Mouse (Mus musculus) frontal cortex, adult 2 months (tissue): Measurements from ENCODE around the gene Adipor1. TPM values are rescaled to one million over a fixed set of nuclear protein-coding genes. Genes with fewer than 3 reads are reported as not detected.
"Not testable (repeated sequence)": the region's sequence is repeated elsewhere in the genome, so short reads cannot be mapped to it uniquely, and the experiment has no call there.

Source experiments
- DNase-seq, 2 experiments: peaks; one replicate each; pipeline ENCODE4 v3.0.0; 2022; ENCODE audit warnings: low spot score in 1 of 2; ENCODE audit errors: extremely low spot score in 1 of 2
- polyA plus RNA-seq: library from polyadenylated mRNA; depleted of rRNA; stranded (reverse); fragments of >200 nt; gene quantifications from 2 replicates; pipeline ENCODE4 v1.2.3, GENCODE M21; 2012

Adipor1 gene
- polyA plus RNA-seq, 1 experiment = 60.4 TPM

DNA sequence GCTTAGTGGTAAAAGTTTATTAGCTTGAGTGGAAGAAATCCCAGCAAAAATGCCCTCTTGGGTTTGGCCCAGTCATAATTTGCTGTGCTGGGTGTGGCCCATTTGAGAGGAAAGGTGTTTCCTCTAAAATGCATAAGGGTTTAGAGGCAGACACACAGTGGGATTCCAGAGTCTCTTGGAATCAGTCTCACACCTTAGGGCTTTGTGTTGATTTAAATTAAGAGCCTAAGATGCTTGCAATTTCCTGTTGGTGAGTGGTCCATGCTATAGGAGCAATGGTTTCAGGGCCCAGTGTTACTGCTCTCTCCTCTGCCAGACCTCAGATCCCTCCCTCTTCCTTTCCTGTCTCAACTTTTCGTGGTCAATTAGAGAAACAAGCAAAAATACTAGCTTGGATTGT, 4.0 kb downstream of the Adipor1 start:
- no peak for DNase-seq

DNA sequence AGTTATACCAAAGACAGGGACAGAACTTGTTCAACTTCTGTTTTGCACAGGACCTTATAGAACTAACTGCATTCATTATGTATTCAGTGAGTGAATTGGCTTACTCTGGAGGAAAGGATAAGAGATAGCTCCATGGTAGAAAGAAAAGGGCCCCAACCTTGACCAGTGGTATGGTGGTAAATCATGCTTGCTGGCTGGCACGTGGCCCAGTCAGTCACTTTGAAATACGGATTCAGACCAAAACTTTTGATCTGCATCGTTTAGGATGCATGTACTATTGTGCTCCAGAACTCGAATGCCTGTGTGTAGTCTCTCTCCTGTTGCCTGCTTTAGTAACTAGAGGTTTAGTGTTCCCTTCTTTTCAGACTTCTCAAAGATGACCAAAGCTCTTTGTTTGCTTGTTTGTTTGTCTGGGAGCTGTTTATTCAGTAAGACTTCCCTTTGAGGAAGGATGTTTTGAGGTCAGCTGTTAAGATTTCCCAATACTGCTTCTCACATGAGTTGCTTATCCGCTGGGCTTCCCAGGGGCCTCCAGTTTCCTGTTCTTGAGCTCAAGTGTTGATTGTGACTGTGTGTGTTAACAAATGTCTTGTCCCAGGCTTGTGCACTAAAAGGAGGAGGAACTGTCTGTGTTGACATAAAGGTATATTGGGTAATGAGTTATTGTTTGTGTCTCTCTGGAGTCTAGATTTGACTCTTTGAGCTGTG, 4.7 kb downstream of the Adipor1 start:
- no peak for DNase-seq

DNA sequence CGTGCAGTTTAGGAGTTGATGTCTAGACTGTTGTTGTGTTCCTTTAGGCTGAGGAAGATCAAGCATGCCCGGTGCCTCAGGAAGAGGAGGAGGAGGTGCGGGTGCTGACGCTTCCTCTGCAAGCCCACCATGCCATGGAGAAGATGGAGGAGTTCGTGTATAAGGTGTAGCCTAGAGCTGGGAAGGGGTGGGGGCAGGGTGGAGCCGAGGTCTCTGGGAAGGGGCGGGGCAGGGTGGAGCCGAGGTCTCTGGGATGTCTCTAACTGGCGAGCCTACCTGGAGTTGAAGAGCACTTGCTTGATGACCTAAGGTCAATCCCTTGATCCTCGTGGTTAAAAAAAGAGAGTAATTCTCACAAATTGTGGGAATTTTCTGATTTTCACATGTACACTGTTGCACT, 8.7 kb downstream of the Adipor1 start:
- no peak for DNase-seq

DNA sequence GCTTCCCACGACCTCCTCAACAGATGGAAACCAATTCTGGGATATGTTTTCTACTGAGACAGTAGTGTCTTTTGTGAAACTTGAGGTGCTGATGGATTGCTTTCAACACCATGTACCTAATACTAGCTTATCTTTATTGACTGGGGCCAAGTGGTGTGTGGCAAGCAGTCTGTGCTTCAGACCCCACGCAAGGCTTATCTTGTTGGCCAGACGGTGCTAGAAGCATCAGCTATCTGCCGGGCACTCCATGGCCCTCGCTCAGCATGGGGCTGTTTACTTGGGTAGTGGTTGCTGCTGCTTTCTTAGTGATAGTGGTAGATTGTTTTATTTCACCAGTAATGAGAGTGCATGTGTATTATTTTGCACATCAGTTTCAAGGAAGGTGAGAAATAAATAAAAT, 11.1 kb downstream of the Adipor1 start:
- DNase-seq = no peak

DNA sequence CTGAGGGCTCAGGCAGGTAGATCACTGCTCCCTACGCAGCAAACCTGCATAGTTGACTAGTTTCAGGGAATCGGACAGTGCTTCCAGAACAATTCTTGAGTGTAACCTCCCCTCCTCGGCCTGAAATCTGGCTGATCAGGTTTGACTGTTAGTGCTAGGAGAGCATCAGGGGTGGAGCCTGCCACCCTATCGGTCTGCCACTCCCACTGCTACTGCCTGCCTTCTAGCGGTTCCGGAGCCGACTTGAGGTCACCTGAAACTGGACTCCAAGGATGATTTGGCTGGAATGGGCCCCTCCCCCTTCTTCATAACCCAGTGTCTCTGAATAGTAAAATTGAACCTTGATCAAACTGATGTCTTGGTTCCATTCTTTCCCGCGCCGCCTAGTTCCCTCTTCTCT, 17.8 kb downstream of the Adipor1 start:
- DNase-seq = no peak

DNA sequence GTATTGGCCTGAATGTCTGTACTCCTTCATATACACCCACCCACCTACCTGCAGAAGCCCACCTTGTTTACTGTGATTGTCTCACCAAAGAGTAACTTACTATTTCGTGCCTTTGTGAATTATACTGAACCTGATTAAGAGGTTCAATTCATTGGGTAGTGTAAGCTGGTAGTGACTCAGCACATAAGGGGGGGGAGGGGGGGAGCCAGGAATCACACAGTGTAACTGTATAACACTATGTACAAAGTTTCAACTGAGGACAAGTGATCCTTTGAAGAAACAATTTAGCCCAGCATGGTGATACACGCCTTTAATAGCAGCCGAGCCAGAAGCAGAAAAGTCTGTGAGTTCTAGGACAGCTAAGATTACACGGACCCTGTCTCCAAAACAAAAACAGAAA, 18.3 kb downstream of the Adipor1 start:
- DNase-seq = no peak

DNA sequence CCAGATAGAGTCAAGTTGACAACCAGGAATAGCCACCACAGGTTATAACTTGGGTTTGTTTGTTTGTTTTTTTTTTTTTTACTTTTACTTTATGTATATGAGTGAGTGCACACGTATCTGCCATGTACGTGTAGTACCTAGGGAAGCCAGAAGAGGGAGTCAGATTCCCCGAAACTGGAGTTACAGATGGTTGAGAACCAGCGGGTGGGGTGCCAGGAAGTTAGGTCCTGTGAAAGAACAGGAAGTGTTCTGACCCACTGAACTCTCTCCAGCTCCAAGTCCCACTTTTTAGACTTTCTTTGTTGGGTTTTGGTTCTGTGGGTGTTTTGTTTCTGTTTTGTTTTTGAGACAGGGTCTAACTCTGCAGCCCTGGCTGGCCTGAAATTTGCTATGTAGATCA, 20.2 kb downstream of the Adipor1 start:
- DNase-seq = no peak

DNA sequence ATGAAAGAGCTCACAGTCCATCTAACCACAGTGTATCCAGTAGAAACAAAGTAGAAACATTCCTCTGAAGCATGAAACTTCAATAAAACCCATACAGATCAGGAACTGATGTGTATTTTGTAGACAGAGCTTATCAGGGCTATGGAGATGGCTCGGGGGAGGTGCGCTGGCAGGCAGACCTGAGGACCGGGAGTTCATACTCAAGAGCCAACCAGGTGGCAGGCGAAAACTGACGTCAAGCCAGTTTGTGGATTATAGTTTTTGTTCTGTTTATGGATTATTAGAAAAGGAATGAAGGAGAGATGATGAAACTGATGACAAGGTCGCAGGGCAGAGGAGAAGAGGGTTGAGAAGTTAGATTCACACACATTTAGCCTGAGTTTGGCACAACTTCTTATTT, 25.3 kb downstream of the Adipor1 start:
- DNase-seq = no peak

DNA sequence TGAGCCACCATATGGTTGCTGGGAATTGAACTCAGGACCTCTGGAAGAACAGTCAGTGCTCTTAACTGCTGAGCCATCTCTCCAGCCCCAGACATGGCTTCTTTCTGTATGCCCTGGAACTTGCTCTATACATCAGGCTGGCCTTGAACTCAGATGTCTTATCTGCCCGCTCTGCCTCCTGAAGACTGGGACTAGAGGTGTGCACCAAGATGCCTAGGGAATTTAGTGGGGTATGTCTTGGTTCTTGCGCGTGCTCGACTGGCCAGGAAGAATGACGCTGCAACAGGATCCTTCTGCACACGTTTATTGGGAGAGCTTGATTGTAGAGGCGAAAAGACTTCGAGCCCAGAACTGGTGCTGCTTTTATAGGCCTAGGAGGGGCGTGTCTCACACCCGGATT, 26.6 kb downstream of the Adipor1 start:
- DNase-seq = not testable (repeated sequence)

DNA sequence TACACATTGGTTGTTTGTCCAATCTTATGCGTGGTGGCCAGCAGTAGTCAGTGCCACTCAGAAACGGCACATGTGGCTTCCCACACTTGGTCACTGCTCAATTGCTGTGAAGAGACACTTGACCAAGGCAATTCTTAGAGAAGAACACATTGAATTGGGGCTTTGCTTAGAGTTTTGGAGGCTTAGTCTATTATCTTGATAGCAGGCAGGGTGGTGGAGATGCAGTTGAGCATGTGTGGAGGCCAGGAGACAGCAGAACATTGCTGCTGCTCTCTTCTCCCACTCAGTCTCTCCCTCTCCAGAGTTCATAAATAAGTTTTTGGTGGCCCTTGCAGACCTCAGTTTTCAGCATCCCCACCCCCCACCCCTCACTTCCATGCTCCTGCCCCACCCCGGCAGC, 27.2 kb downstream of the Adipor1 start:
- no peak for DNase-seq

DNA sequence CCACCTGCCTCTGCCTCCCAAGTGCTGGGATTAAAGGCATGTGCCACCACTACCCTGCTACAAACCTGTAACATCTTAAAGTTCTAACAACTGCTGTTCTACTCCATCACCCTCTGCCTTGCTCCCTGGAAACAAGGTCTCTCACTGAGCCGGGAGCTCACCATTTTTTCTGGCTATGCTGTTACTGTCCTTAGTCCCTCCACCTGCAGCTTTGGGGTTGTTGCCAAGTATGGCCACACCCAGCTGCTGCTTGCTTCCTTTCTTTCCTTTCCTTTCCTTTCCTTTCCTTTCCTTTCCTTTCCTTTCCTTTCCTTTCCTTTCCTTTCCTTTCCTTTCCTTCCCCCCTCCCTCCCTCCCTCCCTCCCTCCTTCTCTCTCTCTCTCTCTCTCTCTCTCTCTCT, 28.1 kb downstream of the Adipor1 start:
- DNase-seq = not testable (repeated sequence)

DNA sequence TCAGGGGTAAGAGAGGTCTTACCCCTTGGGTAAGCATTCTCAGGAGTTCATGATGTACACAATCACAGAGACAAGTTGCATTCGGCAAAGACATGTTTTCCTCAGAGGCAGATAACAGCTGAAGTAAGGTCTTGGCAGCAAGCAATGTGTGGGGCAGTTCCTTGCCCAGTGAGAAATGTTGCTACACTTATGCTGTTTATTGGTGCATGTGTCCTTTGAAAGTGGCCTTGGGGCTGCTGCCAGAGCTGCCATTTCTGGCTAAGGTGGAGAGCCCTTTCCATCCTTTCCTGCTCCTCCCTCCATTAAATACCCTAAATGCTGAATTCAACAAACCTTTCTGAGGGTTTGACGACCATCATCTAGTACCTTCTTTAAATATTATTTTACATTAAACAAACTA, 30.2 kb downstream of the Adipor1 start:
- DNase-seq = no peak

DNA sequence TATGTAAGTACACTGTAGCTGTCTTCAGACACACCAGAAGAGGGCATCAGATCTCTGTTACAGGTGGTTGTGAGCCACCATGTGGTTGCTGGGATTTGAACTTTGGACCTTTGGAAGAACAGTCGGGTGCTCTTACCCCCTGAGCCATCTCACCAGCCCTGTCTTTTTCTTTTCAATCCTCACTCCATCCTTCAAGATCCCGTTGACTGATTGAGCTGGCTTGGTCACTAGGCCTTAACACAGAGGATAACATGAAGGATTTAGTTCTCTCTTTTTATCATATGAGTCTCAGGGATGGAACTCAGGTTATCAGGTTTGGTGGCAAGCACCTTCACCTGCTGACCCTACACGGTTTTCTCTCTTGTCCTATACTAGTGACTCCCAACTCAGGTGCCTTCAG, 33.4 kb downstream of the Adipor1 start:
- not testable (repeated sequence) for DNase-seq

DNA sequence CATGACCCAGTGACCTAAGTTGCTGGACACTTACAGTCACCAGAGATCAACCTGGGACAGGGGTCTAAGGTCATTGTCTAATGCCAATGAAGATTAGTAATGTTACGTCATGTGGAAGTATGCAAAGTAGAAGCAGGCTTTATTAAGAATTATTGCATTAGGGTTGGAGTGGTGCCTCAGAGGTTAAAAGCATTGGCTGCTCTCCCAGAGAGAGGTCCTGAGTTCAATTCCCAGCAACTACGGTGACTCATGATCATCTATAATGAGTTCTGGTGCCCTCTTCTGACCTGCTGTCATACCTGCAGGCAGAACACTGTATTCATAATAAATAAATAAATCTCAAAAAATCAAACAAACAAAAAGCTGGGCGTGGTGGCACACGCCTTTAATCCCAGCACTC, 35.0 kb downstream of the Adipor1 start:
- DNase-seq = no peak

DNA sequence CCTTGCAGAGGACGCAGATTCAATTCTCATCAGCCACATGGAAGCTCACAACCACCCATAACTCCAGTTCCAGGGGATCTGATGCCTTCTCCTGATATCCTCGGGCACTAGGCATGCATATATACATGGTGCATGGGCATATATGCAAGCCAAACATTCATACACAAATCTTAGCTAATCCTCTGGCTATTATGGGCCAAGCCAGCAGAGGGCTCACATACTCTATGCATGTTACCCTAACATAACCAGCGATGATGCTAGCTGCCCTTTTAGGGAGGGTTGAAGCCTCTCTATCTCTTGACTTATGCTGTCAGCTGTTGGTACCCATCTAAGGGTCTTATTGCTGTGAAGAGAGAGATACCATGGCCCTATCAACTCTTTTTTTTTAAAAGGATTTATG, 35.8 kb downstream of the Adipor1 start:
- peak; percentile 20 to 59 for DNase-seq

DNA sequence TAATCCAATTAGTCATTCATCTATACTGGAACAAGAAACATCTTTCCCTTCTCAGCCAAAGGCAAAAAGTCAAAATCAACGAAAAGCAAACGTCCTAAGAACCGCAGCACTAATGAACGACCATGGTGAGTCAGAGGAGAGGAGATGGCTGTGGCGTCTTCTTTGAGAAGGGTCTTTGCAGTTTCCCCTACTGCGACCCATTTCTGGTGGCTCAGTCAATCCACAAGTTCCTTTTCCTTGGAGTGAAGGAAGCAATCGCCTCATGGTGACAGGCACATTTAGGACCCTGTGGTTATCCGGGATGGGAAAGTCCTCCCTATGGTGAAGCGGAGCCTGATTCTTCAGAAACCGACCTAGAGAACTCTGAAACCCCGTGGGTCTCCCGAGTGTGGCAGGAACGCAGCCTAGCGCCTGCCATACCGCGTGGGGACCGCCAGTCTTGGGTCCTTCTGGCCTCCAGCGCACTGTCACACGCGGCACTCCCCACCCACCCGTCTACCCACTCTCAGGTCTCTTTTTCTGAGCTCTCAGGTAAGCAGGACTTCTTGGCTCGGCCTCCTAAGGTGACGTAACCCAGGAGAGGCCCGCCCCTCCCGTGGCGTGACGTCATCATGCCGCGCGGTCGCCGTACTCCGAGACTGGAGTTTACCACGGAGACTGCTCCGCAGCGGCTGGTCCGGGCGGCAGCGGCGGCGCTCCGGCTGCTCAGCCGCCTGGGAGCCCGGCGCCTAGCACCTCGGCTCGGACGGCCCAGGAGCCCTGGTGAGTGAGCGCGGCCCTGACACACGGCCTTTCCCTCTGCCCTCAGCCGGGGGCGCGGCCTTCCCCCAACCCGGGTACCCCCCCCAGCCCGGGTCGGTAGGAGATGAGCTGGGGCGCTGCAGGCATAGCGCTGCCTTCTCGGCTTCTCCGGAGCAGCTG, 40.0 kb downstream of the Adipor1 start, which contains the start of gene Klhl12:
Gene Klhl12, plus strand, starts transcription at position 628 of the 921 bp plus-strand sequence.
- peak; percentile 89 to 97 for DNase-seq

DNA sequence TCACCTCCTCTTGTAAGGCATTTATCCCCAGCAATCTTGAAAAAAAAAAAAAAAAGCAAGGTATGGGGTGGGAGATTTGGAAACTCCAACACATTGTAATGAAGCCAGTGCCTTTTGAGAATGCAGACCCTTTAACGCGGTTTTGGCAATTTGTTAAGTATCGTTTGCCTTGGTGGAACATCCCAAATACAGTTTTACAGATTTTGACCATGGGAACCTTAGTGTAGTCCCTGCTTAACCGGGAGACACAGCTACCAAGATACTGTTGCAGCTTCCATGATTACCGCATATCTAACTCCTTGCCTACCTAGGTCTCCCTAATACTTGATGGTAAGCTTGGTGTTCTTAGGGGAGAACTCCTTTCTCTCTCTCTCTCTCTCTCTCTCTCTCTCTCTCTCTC, 40.9 kb downstream of the Adipor1 start:
- no peak for DNase-seq

DNA sequence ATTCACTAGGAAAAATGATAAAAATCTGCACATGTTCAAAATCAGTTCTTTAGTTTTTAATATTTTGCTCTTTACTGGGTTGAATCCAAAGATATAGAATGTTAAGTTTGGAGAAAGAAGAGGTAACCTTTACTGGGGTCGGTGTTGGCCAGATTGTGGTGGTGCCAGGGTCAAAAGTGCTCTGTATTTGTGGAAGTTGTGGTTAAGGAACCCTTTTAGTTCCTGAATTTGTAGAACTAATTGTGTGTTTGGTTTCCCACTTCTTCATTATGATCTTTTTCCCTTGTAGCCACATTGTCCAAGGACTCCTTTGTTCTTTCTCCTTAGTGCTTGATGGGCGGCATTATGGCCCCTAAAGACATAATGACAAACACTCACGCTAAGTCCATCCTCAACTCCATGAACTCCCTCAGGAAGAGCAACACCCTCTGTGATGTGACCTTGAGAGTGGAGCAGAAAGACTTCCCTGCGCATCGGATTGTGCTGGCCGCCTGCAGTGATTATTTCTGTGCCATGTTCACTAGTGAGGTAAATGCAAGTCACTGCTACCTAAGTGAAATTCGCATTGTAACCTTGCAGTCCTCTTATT, 43.1 kb downstream of the Adipor1 start:
- no peak for DNase-seq

DNA sequence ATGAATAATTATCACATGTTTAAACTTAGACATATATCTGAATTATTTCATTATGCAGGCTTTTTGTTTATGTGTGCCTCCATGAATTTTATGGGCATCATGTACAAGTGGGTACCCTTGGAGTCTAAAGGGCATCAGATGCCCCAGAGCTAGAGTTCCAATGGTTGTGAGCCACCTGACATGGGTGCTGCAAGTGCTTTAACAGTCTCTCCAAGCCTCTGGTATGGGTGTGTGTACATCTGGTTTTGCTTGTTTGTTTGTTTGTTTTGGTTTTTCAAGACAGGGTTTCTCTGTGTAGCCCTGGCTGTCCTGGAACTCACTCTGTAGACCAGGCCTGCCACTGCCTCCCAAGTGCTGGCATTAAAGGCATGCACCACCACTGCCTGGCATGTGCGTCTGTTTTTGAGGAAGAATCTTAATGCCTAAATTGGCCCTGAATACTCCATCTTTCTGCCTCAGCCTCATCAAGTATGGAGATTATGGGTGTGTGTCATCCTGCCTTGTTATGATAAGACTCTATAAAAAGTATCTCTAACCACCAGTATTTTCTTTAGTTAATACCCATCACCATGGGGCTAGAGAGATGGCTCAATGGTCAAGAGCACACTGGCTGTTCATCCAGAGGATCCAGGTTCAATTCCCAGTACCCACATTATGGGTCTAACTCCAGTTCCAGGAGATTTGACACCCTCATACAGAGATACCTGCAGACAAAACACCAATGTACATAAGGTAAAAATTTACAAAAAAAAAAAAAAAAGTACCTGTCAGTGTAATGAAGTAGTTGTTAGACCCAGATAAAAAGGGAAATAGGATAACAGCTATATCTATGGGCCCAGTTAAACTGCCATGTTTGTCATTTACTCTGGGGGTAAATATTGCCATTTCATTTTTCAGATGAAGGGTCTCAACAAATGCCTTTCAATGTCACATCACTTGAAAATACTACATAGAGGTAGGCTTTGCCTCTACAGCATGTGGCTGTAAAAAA, 45.4 kb downstream of the Adipor1 start:
- no peak for DNase-seq
